ENCODE assay signal across 11 mouse cellular contexts in genomic region chr11:120509940-120510339, GRCm38 (mm10). TPM values are rescaled to one million over a fixed set of nuclear protein-coding genes. Genes with fewer than 3 reads are reported as not detected.
A peak's percentile ranks its signal among the peaks of the same experiment; 100 is the strongest.
DNase-seq lines count a peak whose midpoint lies in the region; ATAC-seq and TF ChIP-seq lines count a peak whose summit lies in the region.
"Had no signal": no experiment of that assay in that cellular context is flagged by ENCODE, and none has a peak within 500 bp of the region (broad histone marks: within the 10 kb centered on the region; RNA-seq: fewer than 3 reads in every experiment).

No protein-coding gene starts in this region.

- DNase-seq in lung, postnatal 0 days (ENCODE audit: low spot score): no peak
- DNase-seq in lung, adult 2 months: no peak
- DNase-seq in liver: peak; percentile 36
- peak; percentile 27 for DNase-seq in thymus, postnatal 25 days
- no peak for DNase-seq in retina, embryonic 14.5 days (ENCODE audit: low spot score)
- no peak for DNase-seq in cerebellum, adult 9-11 months
- DNase-seq: cerebellum, adult 11 months; kidney, adult 8-10 months had no signal

- H3K4me3 ChIP-seq in forebrain, embryonic 12.5 days (replicated peaks): no peak overlapping the region
- no peak overlapping the region for H3K4me3 ChIP-seq in forebrain, embryonic 16.5 days (replicated peaks; ENCODE audit: low read length)
- no peak overlapping the region for H3K4me3 ChIP-seq in lung, postnatal 0 days (ENCODE audit: low read depth, low read length)
- H3K4me3 ChIP-seq in lung, adult 2 months (replicated peaks; ENCODE audit: extremely low read depth, low read depth, low read length): no peak overlapping the region

- no peak for TF ChIP-seq EP300 in lung, postnatal 0 days (IDR thresholded peaks at IDR 0.05)

- H3K9me3 ChIP-seq in forebrain, embryonic 12.5 days: no peaks in the 10 kb centered on the region
- no peaks in the 10 kb centered on the region for H3K9me3 ChIP-seq in forebrain, embryonic 16.5 days (ENCODE audit: control insufficient read depth, low read length)
- no peaks in the 10 kb centered on the region for H3K9me3 ChIP-seq in lung, postnatal 0 days (ENCODE audit: low read length)

- 26% methylated on average over 4 of the region's 4 CpGs for WGBS in forebrain, embryonic 12.5 days
- WGBS in forebrain, embryonic 16.5 days: 30% methylated on average over 4 of the region's 4 CpGs
- WGBS in lung, postnatal 0 days: 36% methylated on average over 4 of the region's 4 CpGs
- 40% methylated on average over 4 of the region's 4 CpGs for WGBS in lung, adult 2 months

- peaks cover 3% of the 10 kb centered on the region; the same call in 1 of the 2 replicates for H3K27me3 ChIP-seq in forebrain, embryonic 12.5 days
- H3K27me3 ChIP-seq in forebrain, embryonic 16.5 days (replicated peaks; ENCODE audit: control insufficient read depth, insufficient read depth, low read length): no peaks in the 10 kb centered on the region
- no peaks in the 10 kb centered on the region for H3K27me3 ChIP-seq in lung, postnatal 0 days (replicated peaks; ENCODE audit: insufficient read depth, low read length)

- H3K4me1 ChIP-seq in forebrain, embryonic 12.5 days: peaks cover 17% of the 10 kb centered on the region
- peaks cover 2% of the 10 kb centered on the region; the same call in 1 of the 2 replicates for H3K4me1 ChIP-seq in forebrain, embryonic 16.5 days (replicated peaks; ENCODE audit: control insufficient read depth, insufficient read depth, low read length)
- H3K4me1 ChIP-seq in lung, postnatal 0 days (ENCODE audit: insufficient read depth, low read depth, low read length): peaks cover 6% of the 10 kb centered on the region; the same call in 1 of the 2 replicates
- H3K4me1 ChIP-seq in lung, adult 2 months (ENCODE audit: control insufficient read depth, insufficient read depth, low read length): peaks cover 7% of the 10 kb centered on the region

- ATAC-seq in forebrain, embryonic 12.5 days (ENCODE audit: low FRiP score): no peak
- no peak for ATAC-seq in forebrain, embryonic 16.5 days
- no peak for ATAC-seq in lung, postnatal 0 days

- TF ChIP-seq POLR2A in lung, adult 2 months (IDR thresholded peaks at IDR 0.05; ENCODE audit: borderline replicate concordance, extremely low read depth, low read depth, low read length): no peak

- no peak overlapping the region; the same call in 1 of the 2 replicates for H3K27ac ChIP-seq in forebrain, embryonic 12.5 days
- no peak overlapping the region for H3K27ac ChIP-seq in forebrain, embryonic 16.5 days (ENCODE audit: low read length)
- H3K27ac ChIP-seq in lung, postnatal 0 days (ENCODE audit: low read length): peak overlapping the region; percentile 77

- H3K4me2 ChIP-seq in forebrain, embryonic 12.5 days: no peak overlapping the region
- H3K4me2 ChIP-seq in forebrain, embryonic 16.5 days (ENCODE audit: low read length): no peak overlapping the region
- H3K4me2 ChIP-seq in lung, postnatal 0 days (replicated peaks; ENCODE audit: low read depth, low read length): peak overlapping the region; percentile 54; the same call in 1 of the 2 replicates

- H3K9ac ChIP-seq in forebrain, embryonic 12.5 days: 0 out of 2 replicates have a peak overlapping the region, but pooled peaks have one; percentile 47
- no peak overlapping the region for H3K9ac ChIP-seq in forebrain, embryonic 16.5 days (replicated peaks; ENCODE audit: low read depth, low read length)
- H3K9ac ChIP-seq in lung, postnatal 0 days (replicated peaks; ENCODE audit: low read depth): no peak overlapping the region

- H3K36me3 ChIP-seq in forebrain, embryonic 12.5 days (replicated peaks): no peaks in the 10 kb centered on the region
- no peaks in the 10 kb centered on the region for H3K36me3 ChIP-seq in forebrain, embryonic 16.5 days (ENCODE audit: control insufficient read depth, insufficient read depth)
- no peaks in the 10 kb centered on the region for H3K36me3 ChIP-seq in lung, postnatal 0 days (ENCODE audit: insufficient read depth, low read length)

- TF ChIP-seq CTCF in lung, postnatal 0 days (IDR thresholded peaks at IDR 0.05): no peak
- no peak for TF ChIP-seq CTCF in lung, adult 2 months (IDR thresholded peaks at IDR 0.05; ENCODE audit: insufficient read depth, low read length)

RNA-seq across cellular contexts. Expression of gene Slc25a10, which starts 18.3 kb away (rescaled TPM):
- 43.4 and 46.0 TPM in 2 replicates for polyA plus RNA-seq in forebrain, embryonic 12.5 days (2016; fragmentation: Nextera tagmentation; extraction: Ambion mirVana)
- polyA plus RNA-seq in forebrain, embryonic 16.5 days (2015; fragmentation: Nextera tagmentation; extraction: Ambion mirVana): 26.5 and 29.5 TPM in 2 replicates
- 75.4 and 83.4 TPM in 2 replicates for polyA plus RNA-seq in lung, postnatal 0 days (2015; fragmentation: Nextera tagmentation; extraction: Ambion mirVana)
- polyA plus RNA-seq in lung, adult 2 months (2012; rRNA removed): 157 and 174 TPM in 2 replicates

RNA-seq across cellular contexts. Expression of gene Gcgr, which starts 20.6 kb away (rescaled TPM):
- 0.09 TPM in 1 of 2 replicates, not detected in the other for polyA plus RNA-seq in forebrain, embryonic 12.5 days (2016; fragmentation: Nextera tagmentation; extraction: Ambion mirVana)
- 0.43 TPM in 1 of 2 replicates, not detected in the other for polyA plus RNA-seq in forebrain, embryonic 16.5 days (2015; fragmentation: Nextera tagmentation; extraction: Ambion mirVana)
- 0.61 and 0.76 TPM in 2 replicates for polyA plus RNA-seq in lung, postnatal 0 days (2015; fragmentation: Nextera tagmentation; extraction: Ambion mirVana)
- 0.86 and 1.0 TPM in 2 replicates for polyA plus RNA-seq in lung, adult 2 months (2012; rRNA removed)

RNA-seq across cellular contexts. Expression of gene Mrpl12, which starts 25.5 kb away (rescaled TPM):
- polyA plus RNA-seq in forebrain, embryonic 12.5 days (2016; fragmentation: Nextera tagmentation; extraction: Ambion mirVana): 130 and 135 TPM in 2 replicates
- polyA plus RNA-seq in forebrain, embryonic 16.5 days (2015; fragmentation: Nextera tagmentation; extraction: Ambion mirVana): 107 and 119 TPM in 2 replicates
- 60.6 and 67.7 TPM in 2 replicates for polyA plus RNA-seq in lung, postnatal 0 days (2015; fragmentation: Nextera tagmentation; extraction: Ambion mirVana)
- polyA plus RNA-seq in lung, adult 2 months (2012; rRNA removed): 48.0 and 51.4 TPM in 2 replicates

RNA-seq across cellular contexts. Expression of gene Mcrip1, which starts 39.6 kb away (rescaled TPM):
- 209 and 214 TPM in 2 replicates for polyA plus RNA-seq in forebrain, embryonic 12.5 days (2016; fragmentation: Nextera tagmentation; extraction: Ambion mirVana)
- 222 and 241 TPM in 2 replicates for polyA plus RNA-seq in forebrain, embryonic 16.5 days (2015; fragmentation: Nextera tagmentation; extraction: Ambion mirVana)
- polyA plus RNA-seq in lung, postnatal 0 days (2015; fragmentation: Nextera tagmentation; extraction: Ambion mirVana): 209 and 215 TPM in 2 replicates
- 133 and 168 TPM in 2 replicates for polyA plus RNA-seq in lung, adult 2 months (2012; rRNA removed)

RNA-seq across cellular contexts. Expression of gene Ppp1r27, which starts 41.0 kb away (rescaled TPM):
- polyA plus RNA-seq in forebrain, embryonic 12.5 days (2016; fragmentation: Nextera tagmentation; extraction: Ambion mirVana): not detected in 2 replicates
- not detected in 2 replicates for polyA plus RNA-seq in forebrain, embryonic 16.5 days (2015; fragmentation: Nextera tagmentation; extraction: Ambion mirVana)
- not detected in 2 replicates for polyA plus RNA-seq in lung, postnatal 0 days (2015; fragmentation: Nextera tagmentation; extraction: Ambion mirVana)
- polyA plus RNA-seq in lung, adult 2 months (2012; rRNA removed): 3.3 TPM in 1 of 2 replicates, not detected in the other
- polyA plus RNA-seq: frontal cortex, adult 2 months had no signal

Comparison
In these comparisons a context has a peak if more than half of its experiments do, and no peak if none do; other contexts are left out.
1. DNase-seq: peak in liver (single experiment) and thymus, postnatal 25 days (single experiment); none in lung, postnatal 0 days (single experiment), lung, adult 2 months (single experiment), retina, embryonic 14.5 days (single experiment) and cerebellum, adult 9-11 months (single experiment).